Mouse (Mus musculus): ENCODE data around the gene Ache. TPM values are rescaled to one million over a fixed set of nuclear protein-coding genes. Genes with fewer than 3 reads are reported as not detected.

The Ache gene
- polyA plus RNA-seq (2015; fragmentation: Nextera tagmentation; extraction: Ambion mirVana), result 14.4 and 46.3 TPM in 2 replicates

DNA sequence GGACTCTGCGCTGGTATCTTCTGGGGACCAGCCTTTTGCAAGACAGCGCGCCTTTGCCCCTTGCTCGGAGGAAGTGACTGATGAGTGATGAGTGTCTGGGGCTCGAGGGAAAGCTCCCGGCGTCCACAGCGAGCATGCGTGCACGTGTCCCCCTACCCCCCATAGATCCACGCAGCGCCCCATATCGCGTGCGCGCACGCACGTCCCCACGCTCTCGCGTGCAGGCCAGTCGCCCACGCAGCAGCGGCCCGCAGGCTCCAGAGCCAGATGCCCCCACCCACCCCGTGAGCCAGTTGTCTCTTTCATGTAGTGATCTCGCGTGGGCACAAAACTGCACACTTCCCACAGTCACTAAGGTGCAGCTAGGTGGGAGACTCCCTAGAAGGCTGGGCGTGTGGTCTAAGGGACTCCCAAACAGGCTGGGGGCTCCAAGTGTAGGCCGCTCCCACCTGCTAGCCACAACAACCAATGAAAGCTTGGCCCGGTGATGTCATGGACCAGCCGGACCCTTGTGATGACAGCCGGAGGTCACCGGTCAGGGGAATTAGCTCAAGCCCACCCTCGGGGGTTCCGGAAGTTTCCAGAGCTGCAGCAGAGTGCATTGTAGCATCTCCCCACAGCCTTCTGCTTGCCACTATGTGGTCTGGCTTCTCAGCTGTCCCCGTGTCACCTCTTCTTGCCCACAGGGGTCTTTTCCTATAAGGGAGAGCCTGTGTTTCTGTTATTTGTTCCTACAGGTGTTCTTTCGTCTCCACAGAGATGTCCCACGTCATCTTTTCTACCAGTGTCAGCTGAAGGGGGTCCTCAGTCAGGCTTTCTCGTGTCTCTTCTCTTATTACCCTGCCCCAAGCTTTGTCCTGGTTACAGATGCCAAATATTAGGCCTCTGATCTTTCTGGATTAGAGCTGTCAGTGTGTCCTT lies at the start of gene Ache:
TSS of gene Ache (plus strand) at position 488 of the 921 bp plus-strand sequence.

DNA sequence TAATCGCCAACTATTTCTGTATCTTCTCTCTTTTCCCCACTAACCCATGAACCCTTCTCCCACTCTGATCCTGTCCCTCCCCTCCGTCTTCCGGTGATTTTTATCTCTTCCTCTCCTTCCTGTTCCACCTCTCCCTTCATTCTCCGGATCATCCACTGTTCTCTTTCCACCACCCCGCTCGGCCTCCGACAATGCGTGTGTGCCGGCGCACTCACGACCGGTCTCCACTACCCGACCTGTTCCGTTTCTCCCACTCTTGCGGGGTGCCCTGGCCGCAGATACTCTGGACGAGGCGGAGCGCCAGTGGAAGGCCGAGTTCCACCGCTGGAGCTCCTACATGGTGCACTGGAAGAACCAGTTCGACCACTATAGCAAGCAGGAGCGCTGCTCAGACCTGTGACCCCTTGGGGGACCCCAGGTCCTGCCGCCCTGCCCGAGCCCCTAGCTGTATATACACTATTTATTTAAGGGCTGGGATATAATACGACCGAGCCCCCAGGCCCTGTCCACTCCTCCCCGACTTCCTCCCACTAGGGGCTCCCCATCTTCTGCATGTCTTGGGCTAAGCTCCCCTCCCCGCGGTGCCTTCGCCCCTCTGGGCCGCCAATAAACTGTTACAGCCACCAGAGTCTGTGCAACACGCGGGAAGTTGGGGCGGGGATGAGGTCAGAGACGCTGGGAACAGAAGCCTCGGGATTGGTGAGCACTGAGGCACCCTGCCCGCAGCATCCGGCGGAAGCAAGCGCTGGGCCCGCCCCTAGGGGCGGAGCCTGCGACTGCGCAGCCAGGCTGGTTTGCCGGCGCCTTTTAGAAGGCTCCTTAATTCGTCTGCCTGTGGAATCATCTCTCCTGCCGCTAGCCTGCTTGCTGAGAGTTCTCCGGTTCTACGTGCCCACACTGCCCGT lies 6.8 kb downstream of the Ache start, which contains the start of gene Ufsp1:
TSS of gene Ufsp1 (plus strand) at position 791 of the 905 bp plus-strand sequence.

DNA sequence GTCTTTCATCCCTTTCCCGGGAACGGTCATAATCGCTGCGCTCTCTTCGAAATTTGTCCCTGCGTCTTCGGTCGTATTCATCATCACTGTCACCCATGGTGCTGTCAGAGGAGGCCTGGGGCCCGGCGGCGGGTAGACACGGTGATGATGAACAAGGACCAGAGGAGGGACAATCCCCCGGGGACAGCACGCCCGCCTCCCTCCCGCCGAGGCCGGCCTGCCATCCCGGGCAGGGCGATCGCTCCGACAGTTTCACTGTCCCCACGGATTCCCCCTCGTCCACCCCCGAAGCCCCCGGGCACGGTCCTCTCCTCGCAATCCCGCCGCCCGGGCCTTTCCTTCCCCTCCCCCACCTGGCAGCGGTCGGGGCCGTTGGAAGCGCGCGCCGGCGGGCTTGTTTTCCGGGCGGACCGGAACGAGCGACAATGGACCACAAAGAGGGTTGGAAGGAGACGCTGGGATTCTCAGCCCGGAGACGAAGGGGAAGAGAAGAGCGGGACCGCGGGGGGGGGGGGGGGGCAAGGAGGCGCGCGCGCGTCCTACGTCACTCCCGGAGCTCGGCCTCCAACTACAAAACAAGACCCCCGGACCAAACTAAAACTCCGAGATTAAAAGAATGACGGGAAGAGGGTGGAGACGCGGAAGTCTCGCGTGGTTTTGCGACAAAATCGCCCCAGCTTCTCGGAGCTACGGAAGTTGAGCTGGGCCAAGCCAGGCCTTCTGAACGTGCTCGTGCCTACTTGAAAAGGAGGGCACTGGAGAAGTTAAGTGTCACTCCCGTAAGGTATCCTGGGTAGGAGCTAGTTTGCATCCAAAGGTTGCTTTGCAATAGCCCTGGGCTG lies 20.0 kb downstream of the Ache start, which contains the start of gene Srrt:
TSS of gene Srrt (minus strand) at position 604 of the 842 bp plus-strand sequence.

DNA sequence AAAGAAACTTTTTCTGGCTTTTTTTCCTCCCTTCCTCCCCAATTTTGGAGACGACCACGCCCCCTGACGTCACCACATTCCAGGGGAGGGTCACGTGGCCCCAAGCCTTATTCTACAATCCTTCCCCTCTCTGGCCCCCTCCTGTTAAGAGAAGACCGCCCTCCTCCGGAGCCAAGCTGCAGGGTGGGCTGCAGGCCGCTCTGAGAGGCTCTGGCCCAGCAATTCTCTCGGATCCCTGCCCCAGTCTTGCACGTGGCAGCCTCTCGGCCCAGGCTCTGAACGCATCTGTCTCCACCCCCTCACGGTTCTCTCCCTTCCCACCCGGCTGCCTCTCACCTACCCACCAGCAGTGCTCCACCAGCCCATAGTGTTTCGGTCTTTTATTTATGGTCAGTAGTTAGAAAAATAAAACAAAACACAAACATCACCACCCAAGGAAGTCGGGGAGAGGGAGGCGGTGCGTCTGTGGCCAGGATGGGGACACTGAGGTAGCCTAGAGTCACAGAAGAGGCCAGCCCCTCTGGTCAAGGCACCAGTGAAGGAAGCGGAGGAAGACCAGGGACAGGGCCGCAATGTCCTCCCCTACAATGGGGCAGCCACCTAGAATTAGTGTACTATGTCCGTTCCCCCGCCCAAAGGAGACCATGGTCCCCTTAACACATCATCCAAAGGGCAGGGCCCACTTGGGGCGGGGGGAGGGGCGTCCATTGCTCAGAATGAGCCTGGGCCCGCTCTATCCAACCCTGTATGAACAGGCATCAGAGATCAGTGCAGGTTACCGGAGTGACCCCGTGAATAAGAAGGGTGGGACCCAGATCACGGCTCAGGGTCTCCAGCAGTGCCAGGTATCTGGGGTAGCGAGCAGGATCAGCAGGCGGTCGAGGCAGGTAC lies 27.1 kb downstream of the Ache start, which contains the start of gene Trip6:
TSS of gene Trip6 (minus strand) at position 212 of the 891 bp plus-strand sequence.

DNA sequence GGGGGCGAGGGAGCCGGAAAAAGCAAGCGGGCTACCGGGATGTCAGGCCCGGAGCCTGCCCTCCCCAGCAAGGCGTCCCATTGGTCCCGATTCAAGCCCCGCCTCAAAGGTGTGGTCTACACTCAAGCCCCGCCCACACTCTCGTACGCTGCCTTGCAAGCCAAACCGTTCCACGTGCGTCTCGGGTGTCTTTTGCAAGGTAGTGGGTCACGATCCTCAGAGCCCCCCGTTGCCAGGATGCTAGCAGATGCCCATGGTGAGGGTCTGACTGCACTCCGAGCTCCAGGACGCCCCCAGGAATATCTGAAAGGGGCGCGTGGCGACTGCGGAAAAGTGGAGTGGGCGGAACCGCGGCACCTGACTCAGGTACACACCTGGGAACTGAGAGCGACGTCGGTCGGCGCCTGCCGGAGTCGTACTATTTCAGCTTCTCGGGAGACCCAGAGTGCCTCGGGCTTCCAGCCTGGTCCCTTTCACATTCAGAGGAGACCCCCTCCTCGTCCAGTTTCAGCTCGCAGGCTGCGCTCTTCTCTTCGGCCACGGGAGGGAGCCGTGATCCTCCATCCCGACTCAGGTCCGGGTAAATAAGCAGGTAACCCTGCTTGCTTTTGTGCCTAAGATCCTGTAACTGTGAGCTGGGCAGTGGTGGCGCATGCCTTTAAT lies 46.3 kb downstream of the Ache start, which contains the start of gene Slc12a9:
TSS of gene Slc12a9 (minus strand) at position 86 of the 663 bp plus-strand sequence.

Small RNA genes within 50 kb of the gene (microRNA-seq; reads per million reads assigned to microRNA genes)
- gene Mir7036 (ENCODE audit: borderline replicate concordance, insufficient number of aligned reads), result 1.1 reads per million
- gene Mir8116 (ENCODE audit: borderline replicate concordance, insufficient number of aligned reads), result not detected

Other genes starting within 250 kb of the Ache start
- gene Ap1s1, start 241.4 kb upstream of the Ache start, polyA plus RNA-seq (2015; fragmentation: Nextera tagmentation; extraction: Ambion mirVana), result 152 and 170 TPM in 2 replicates
- gene Serpine1, start 215.3 kb upstream of the Ache start, polyA plus RNA-seq (2015; fragmentation: Nextera tagmentation; extraction: Ambion mirVana), result 0.21 and 0.49 TPM in 2 replicates
- 9.2 and 12.6 TPM in 2 replicates for gene Trim56, start 171.3 kb upstream of the Ache start, polyA plus RNA-seq (2015; fragmentation: Nextera tagmentation; extraction: Ambion mirVana)
- not detected in 2 replicates for gene Muc3, start 138.2 kb upstream of the Ache start, polyA plus RNA-seq (2015; fragmentation: Nextera tagmentation; extraction: Ambion mirVana)
- gene Muc3a, start 75.1 kb upstream of the Ache start, polyA plus RNA-seq (2015; fragmentation: Nextera tagmentation; extraction: Ambion mirVana), result 0.14 and 0.21 TPM in 2 replicates
- 12.2 and 13.2 TPM in 2 replicates for gene Ufsp1, start 7.1 kb downstream of the Ache start, polyA plus RNA-seq (2015; fragmentation: Nextera tagmentation; extraction: Ambion mirVana)
- 34.8 and 46.7 TPM in 2 replicates for gene Srrt, start 20.2 kb downstream of the Ache start, polyA plus RNA-seq (2015; fragmentation: Nextera tagmentation; extraction: Ambion mirVana)
- 45.2 and 45.4 TPM in 2 replicates for gene Trip6, start 26.9 kb downstream of the Ache start, polyA plus RNA-seq (2015; fragmentation: Nextera tagmentation; extraction: Ambion mirVana)
- gene Slc12a9, start 46.1 kb downstream of the Ache start, polyA plus RNA-seq (2015; fragmentation: Nextera tagmentation; extraction: Ambion mirVana), result 7.2 and 11.1 TPM in 2 replicates
- gene Ephb4, start 62.6 kb downstream of the Ache start, polyA plus RNA-seq (2015; fragmentation: Nextera tagmentation; extraction: Ambion mirVana), result 21.9 and 24.9 TPM in 2 replicates
- gene Zan, start 189.5 kb downstream of the Ache start, polyA plus RNA-seq (2015; fragmentation: Nextera tagmentation; extraction: Ambion mirVana), result 0.07 and 0.11 TPM in 2 replicates
- 37.0 and 47.6 TPM in 2 replicates for gene Pop7, start 215.0 kb downstream of the Ache start, polyA plus RNA-seq (2015; fragmentation: Nextera tagmentation; extraction: Ambion mirVana)
- gene Gigyf1, start 231.0 kb downstream of the Ache start, polyA plus RNA-seq (2015; fragmentation: Nextera tagmentation; extraction: Ambion mirVana), result 7.4 and 11.0 TPM in 2 replicates
- gene Epo, start 245.7 kb downstream of the Ache start, polyA plus RNA-seq (2015; fragmentation: Nextera tagmentation; extraction: Ambion mirVana), result not detected in 2 replicates
- gene Gnb2, start 246.0 kb downstream of the Ache start, polyA plus RNA-seq (2015; fragmentation: Nextera tagmentation; extraction: Ambion mirVana), result 376 and 471 TPM in 2 replicates

All from adrenal gland, postnatal 0 days (tissue).